ENCODE assay signal across 8 mouse cellular contexts in genomic region chr11:100626701-100627195, GRCm38 (mm10). TPM values are rescaled to one million over a fixed set of nuclear protein-coding genes. Genes with fewer than 3 reads are reported as not detected.
DNase-seq lines count a peak whose midpoint lies in the region; TF ChIP-seq lines count a peak whose summit lies in the region.

No protein-coding gene starts in this region.

- no peak for TF ChIP-seq POLR2A in lung, adult 2 months (IDR thresholded peaks at IDR 0.05; ENCODE audit: borderline replicate concordance, extremely low read depth, low read depth, low read length)

- TF ChIP-seq CTCF in lung, adult 2 months (IDR thresholded peaks at IDR 0.05; ENCODE audit: insufficient read depth, low read length), result peak; percentile 69

- peaks cover 12% of the 10 kb centered on the region for H3K4me1 ChIP-seq in lung, adult 2 months (ENCODE audit: control insufficient read depth, insufficient read depth, low read length)

- WGBS in lung, adult 2 months, result 10% methylated on average over 9 of the region's 9 CpGs

- DNase-seq in CD4-positive helper T cell, adult 2 months (ENCODE audit: low read depth, low spot score), result peak; percentile 76
- peak; percentile 86 for DNase-seq in R1 (ENCODE audit: low read depth, low spot score)
- DNase-seq in cerebellum, postnatal 4 days (ENCODE audit: low spot score in 2 of 2), result peak; percentile 59 to 79
- DNase-seq in heart, adult 9 months (ENCODE audit: low spot score in 2 of 2), result peak; percentile 61 to 73
- DNase-seq in kidney, postnatal 10 days, result peak; percentile 90
- peak; percentile 74 for DNase-seq in lung, adult 2 months
- peak; percentile 82 for DNase-seq in retina, embryonic 14.5 days (ENCODE audit: low spot score)
- peak; percentile 70 to 72 for DNase-seq in thymus, postnatal 36 days

- H3K4me3 ChIP-seq in lung, adult 2 months (replicated peaks; ENCODE audit: extremely low read depth, low read depth, low read length), result no peak overlapping the region

RNA-seq across cellular contexts. Expression of gene Dnajc7, which starts 6.8 kb away (rescaled TPM):
- 29.8 and 56.5 TPM in 2 replicates for polyA plus RNA-seq in lung, adult 2 months (2012; rRNA removed)

RNA-seq across cellular contexts. Expression of gene Nkiras2, which starts 7.7 kb away (rescaled TPM):
- polyA plus RNA-seq in lung, adult 2 months (2012; rRNA removed), result 59.4 and 84.5 TPM in 2 replicates

RNA-seq across cellular contexts. Expression of gene Cnp, which starts 52.0 kb away (rescaled TPM):
- 27.5 and 29.9 TPM in 2 replicates for polyA plus RNA-seq in lung, adult 2 months (2012; rRNA removed)
